Mouse (Mus musculus): Measurements from ENCODE around the gene Psmg4.

- TF ChIP-seq CTCF (IDR thresholded peaks at IDR 0.05; ENCODE audit: low read depth), result no peak
- TF ChIP-seq EP300 (optimal IDR thresholded peaks at IDR 0.05), result no peak
Observed at GRCm38 (mm10) chr13:34119406-34119805, 43.4 kb upstream of the Psmg4 start.
